Mouse (Mus musculus) testis, adult 2 months (tissue): ENCODE results near the gene Cep41. TPM values are rescaled to one million over a fixed set of nuclear protein-coding genes. Genes with fewer than 3 reads are reported as not detected.

Experiments
- H3K27ac ChIP-seq: fragments of 200-500 bp; 2 replicates; pipeline ENCODE4 v1.5.1; 2012; ENCODE audit warnings: low read depth, low read length; ENCODE audit not compliant: control insufficient read depth, insufficient read depth
- H3K27me3 ChIP-seq: fragments of 200-500 bp; 2 replicates; pipeline ENCODE4 v1.6.1; 2012; ENCODE audit warnings: mild to moderate bottlenecking, low read length, moderate library complexity; ENCODE audit not compliant: control insufficient read depth, insufficient read depth
- H3K36me3 ChIP-seq: fragments of 200-500 bp; 2 replicates; pipeline ENCODE4 v1.6.1; 2012; ENCODE audit warnings: mild to moderate bottlenecking, low read length; ENCODE audit not compliant: control insufficient read depth, insufficient read depth
- H3K4me1 ChIP-seq: fragments of 200-500 bp; 2 replicates; pipeline ENCODE4 v1.6.1; 2012; ENCODE audit warnings: low read length; ENCODE audit not compliant: control insufficient read depth, insufficient read depth
- H3K4me3 ChIP-seq: fragments of 200-500 bp; 2 replicates; pipeline ENCODE4 v1.5.1; 2012; ENCODE audit warnings: low read depth, mild to moderate bottlenecking, low read length, moderate library complexity, mixed read lengths; ENCODE audit not compliant: control insufficient read depth
- CTCF ChIP-seq: fragments of 200-500 bp; IDR thresholded peaks from 2 replicates; pipeline ENCODE4 v1.5.1; 2012; ENCODE audit warnings: low read depth, mild to moderate bottlenecking, inconsistent platforms, low read length, moderate library complexity; ENCODE audit not compliant: control insufficient read depth, insufficient read depth, insufficient replicate concordance
- POLR2A ChIP-seq: fragments of 200-500 bp; IDR thresholded peaks from 2 replicates; pipeline ENCODE4 v1.6.1; 2012; ENCODE audit warnings: low read depth, mild to moderate bottlenecking, inconsistent platforms, low read length, moderate library complexity; ENCODE audit not compliant: control insufficient read depth
- polyA plus RNA-seq: library from polyadenylated mRNA; depleted of rRNA; stranded (reverse); fragments of >200 nt; gene quantifications from 2 replicates; pipeline ENCODE4 v1.2.3, GENCODE M21; 2012; rRNA removed

Cep41 gene
- polyA plus RNA-seq, 1 experiment = 34.5 TPM

- Histone ChIP-seq H3K4me1 (no peaks in the 10 kb centered on the region), H3K4me3 (no peak overlapping the region), H3K27ac (no peak overlapping the region), H3K27me3 (no peaks in the 10 kb centered on the region), H3K36me3 (no peaks in the 10 kb centered on the region)
- no peak for TF ChIP-seq POLR2A
- TF ChIP-seq CTCF = no peak
These were observed 88.4 kb downstream of the Cep41 start for GRCm38 (mm10) chr6:30605111-30605510.

GRCm38 (mm10) chr6:30604342-30604867, 89.1 kb downstream of the Cep41 start:
- no peak overlapping the region for H3K4me3 ChIP-seq
- H3K36me3 ChIP-seq = no peaks in the 10 kb centered on the region
- no peak for TF ChIP-seq CTCF
- TF ChIP-seq POLR2A = no peak
- H3K27ac ChIP-seq = no peak overlapping the region
- H3K4me1 ChIP-seq = no peaks in the 10 kb centered on the region
- H3K27me3 ChIP-seq = no peaks in the 10 kb centered on the region

Other genes with a start within 250 kb of the Cep41 start
- 77.8 and 92.3 TPM in 2 replicates for gene Tmem209, start 184.0 kb downstream of the Cep41 start, polyA plus RNA-seq
- 109 and 119 TPM in 2 replicates for gene Ssmem1, start 183.9 kb downstream of the Cep41 start, polyA plus RNA-seq
- gene Cpa2, start 152.2 kb downstream of the Cep41 start, polyA plus RNA-seq = 1.1 and 1.4 TPM in 2 replicates
- 0.05 TPM in 1 of 2 replicates, not detected in the other for gene Cpa4, start 125.4 kb downstream of the Cep41 start, polyA plus RNA-seq
- 76.6 and 89.5 TPM in 2 replicates for gene Cpa5, start 82.7 kb downstream of the Cep41 start, polyA plus RNA-seq
- gene Cpa1, start 54.5 kb downstream of the Cep41 start, polyA plus RNA-seq = 0.28 and 0.62 TPM in 2 replicates
- gene Mest, start 29.8 kb upstream of the Cep41 start, polyA plus RNA-seq = 7.8 and 8.0 TPM in 2 replicates
- gene Copg2, start 203.0 kb upstream of the Cep41 start, polyA plus RNA-seq = 21.6 and 24.8 TPM in 2 replicates
- gene Tsga13, start 221.8 kb upstream of the Cep41 start, polyA plus RNA-seq = 15.3 and 20.9 TPM in 2 replicates